Mouse (Mus musculus): ENCODE results near the gene Jund. TPM values are rescaled to one million over a fixed set of nuclear protein-coding genes. Genes with fewer than 3 reads are reported as not detected.

The Jund gene
- polyA plus RNA-seq, 1 experiment from 2014 or later = 17.5 TPM

DNA sequence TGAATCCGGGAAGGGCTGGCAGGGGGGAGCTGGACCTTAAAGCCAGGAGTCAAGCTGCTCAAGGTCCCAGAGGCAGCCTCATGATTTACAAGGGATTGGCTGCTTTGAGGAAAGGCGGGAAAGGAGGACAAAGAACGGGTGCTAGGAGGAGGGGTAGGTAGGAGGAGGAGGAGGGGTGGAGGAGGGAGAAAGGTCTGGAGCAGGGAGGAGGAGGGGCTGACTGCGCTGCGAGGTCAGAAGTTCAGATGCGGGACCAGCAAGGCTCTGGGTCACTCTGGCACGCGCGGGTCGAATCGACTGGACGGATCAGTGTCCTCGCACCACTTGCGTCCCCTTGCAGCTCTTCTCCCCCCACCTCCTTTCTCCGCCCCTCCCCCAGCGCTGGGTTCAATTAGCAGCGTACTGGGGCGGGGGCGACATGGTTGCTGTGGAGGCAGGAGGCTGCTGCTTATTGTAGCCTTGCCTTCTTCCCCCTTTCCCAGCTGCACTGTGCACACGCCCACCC lies 7.0 kb upstream of the Jund start:
- H3K9ac ChIP-seq (ENCODE audit: low read depth, low read length) = no peak overlapping the region
- H3K27ac ChIP-seq (ENCODE audit: low read length) = no peak overlapping the region
- H3K36me3 ChIP-seq (ENCODE audit: control insufficient read depth, insufficient read depth) = no peaks in the 10 kb centered on the region
- 12% methylated on average over 20 of the region's 20 CpGs for WGBS (ENCODE audit: insufficient replicate concordance)
- H3K4me2 ChIP-seq (ENCODE audit: low read depth, low read length) = peak overlapping the region; percentile 38
- no peak for ATAC-seq (ENCODE audit: low read depth)
- no peaks in the 10 kb centered on the region for H3K9me3 ChIP-seq (replicated peaks; ENCODE audit: control insufficient read depth, low read length)
- H3K4me3 ChIP-seq (ENCODE audit: low read depth, low read length) = no peak overlapping the region
- H3K4me1 ChIP-seq (ENCODE audit: control insufficient read depth, low read depth, low read length) = peaks cover 31% of the 10 kb centered on the region
- H3K27me3 ChIP-seq (ENCODE audit: control insufficient read depth, insufficient read depth, low read depth, low read length) = peaks cover 2% of the 10 kb centered on the region; the same call in 1 of the 2 replicates

DNA sequence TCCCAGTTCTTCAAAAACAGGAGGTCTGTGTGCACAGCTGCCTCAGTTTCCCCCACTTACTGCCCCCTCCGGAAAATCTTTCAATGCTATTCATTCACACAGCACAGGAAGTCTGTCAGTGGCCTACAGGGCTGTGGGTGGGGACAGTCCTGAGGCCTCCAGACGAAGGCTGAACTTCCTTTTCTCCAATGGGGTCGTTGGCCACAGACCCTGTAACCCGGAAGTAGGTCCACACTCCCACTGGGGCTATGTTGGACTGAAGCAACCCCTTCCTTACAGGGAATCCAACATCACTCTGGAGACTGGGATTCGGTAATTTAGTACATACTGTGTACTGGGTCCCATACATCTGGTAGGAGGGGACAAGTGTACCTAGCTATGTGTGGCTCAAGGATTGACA lies 5.1 kb upstream of the Jund start:
- H3K9ac ChIP-seq (ENCODE audit: low read depth, low read length) = no peak overlapping the region
- WGBS (ENCODE audit: insufficient replicate concordance) = 24% methylated on average over 5 of the region's 5 CpGs
- no peaks in the 10 kb centered on the region for H3K36me3 ChIP-seq (ENCODE audit: control insufficient read depth, insufficient read depth)
- no peak overlapping the region for H3K4me2 ChIP-seq (ENCODE audit: low read depth, low read length)
- no peak overlapping the region for H3K27ac ChIP-seq (ENCODE audit: low read length)
- H3K4me1 ChIP-seq (ENCODE audit: control insufficient read depth, low read depth, low read length) = peaks cover 46% of the 10 kb centered on the region
- no peaks in the 10 kb centered on the region for H3K9me3 ChIP-seq (replicated peaks; ENCODE audit: control insufficient read depth, low read length)
- H3K27me3 ChIP-seq (ENCODE audit: control insufficient read depth, insufficient read depth, low read depth, low read length) = peaks cover 2% of the 10 kb centered on the region; the same call in 1 of the 2 replicates
- no peak for ATAC-seq (ENCODE audit: low read depth)
- no peak overlapping the region for H3K4me3 ChIP-seq (ENCODE audit: low read depth, low read length)

GRCm38 (mm10) chr8:70695318-70696018 lies 3.3 kb upstream of the Jund start:
- H3K27me3 ChIP-seq (ENCODE audit: control insufficient read depth, insufficient read depth, low read depth, low read length) = peaks cover 2% of the 10 kb centered on the region; the same call in 1 of the 2 replicates
- H3K36me3 ChIP-seq (ENCODE audit: control insufficient read depth, insufficient read depth) = no peaks in the 10 kb centered on the region
- ATAC-seq (ENCODE audit: low read depth) = no peak
- no peaks in the 10 kb centered on the region for H3K9me3 ChIP-seq (replicated peaks; ENCODE audit: control insufficient read depth, low read length)
- peak overlapping the region; percentile 94 for H3K27ac ChIP-seq (ENCODE audit: low read length)
- H3K4me2 ChIP-seq (ENCODE audit: low read depth, low read length) = peak overlapping the region; percentile 84
- H3K4me1 ChIP-seq (ENCODE audit: control insufficient read depth, low read depth, low read length) = peaks cover 46% of the 10 kb centered on the region
- H3K4me3 ChIP-seq (ENCODE audit: low read depth, low read length) = peak overlapping the region; percentile 35; the same call in 1 of the 2 replicates
- H3K9ac ChIP-seq (ENCODE audit: low read depth, low read length) = peak overlapping the region; percentile 78
- 16% methylated on average over 32 of the region's 32 CpGs for WGBS (ENCODE audit: insufficient replicate concordance)

- peak; percentile 35 for ATAC-seq (ENCODE audit: low read depth)
- peaks cover 54% of the 10 kb centered on the region for H3K4me1 ChIP-seq (ENCODE audit: control insufficient read depth, low read depth, low read length)
Measured at GRCm38 (mm10) chr8:70696019-70696885, 2.5 kb upstream of the Jund start.

GRCm38 (mm10) chr8:70696946-70697345 lies 1.8 kb upstream of the Jund start:
- H3K36me3 ChIP-seq (ENCODE audit: control insufficient read depth, insufficient read depth) = no peaks in the 10 kb centered on the region
- no peaks in the 10 kb centered on the region for H3K9me3 ChIP-seq (replicated peaks; ENCODE audit: control insufficient read depth, low read length)
- peak overlapping the region; percentile 55 for H3K4me3 ChIP-seq (ENCODE audit: low read depth, low read length)
- H3K27ac ChIP-seq (ENCODE audit: low read length) = peak overlapping the region; percentile 94
- peak overlapping the region; percentile 78 for H3K9ac ChIP-seq (ENCODE audit: low read depth, low read length)
- peaks cover 58% of the 10 kb centered on the region for H3K4me1 ChIP-seq (ENCODE audit: control insufficient read depth, low read depth, low read length)
- H3K4me2 ChIP-seq (ENCODE audit: low read depth, low read length) = peak overlapping the region; percentile 84
- 53% methylated on average over 4 of the region's 4 CpGs for whole genome bisulfite sequencing (ENCODE audit: insufficient replicate concordance)
- ATAC-seq (ENCODE audit: low read depth) = no peak
- peaks cover 2% of the 10 kb centered on the region; the same call in 1 of the 2 replicates for H3K27me3 ChIP-seq (ENCODE audit: control insufficient read depth, insufficient read depth, low read depth, low read length)

More at GRCm38 (mm10) chr8:70696019-70696885, 2.5 kb upstream of the Jund start:
- Histone ChIP-seq H3K4me2 (ENCODE audit: low read depth, low read length) (peak overlapping the region; percentile 84), H3K27ac (ENCODE audit: low read length) (peak overlapping the region; percentile 94), H3K4me3 (ENCODE audit: low read depth, low read length) (peak overlapping the region; percentile 55), H3K9ac (ENCODE audit: low read depth, low read length) (peak overlapping the region; percentile 78), H3K27me3 (ENCODE audit: control insufficient read depth, insufficient read depth, low read depth, low read length) (peaks cover 2% of the 10 kb centered on the region; the same call in 1 of the 2 replicates), H3K36me3 (ENCODE audit: control insufficient read depth, insufficient read depth) (no peaks in the 10 kb centered on the region), H3K9me3 (replicated peaks; ENCODE audit: control insufficient read depth, low read length) (no peaks in the 10 kb centered on the region)
- WGBS (ENCODE audit: insufficient replicate concordance) = 3% methylated on average over 31 of the region's 31 CpGs

GRCm38 (mm10) chr8:70697366-70698250 lies 1.1 kb upstream of the Jund start:
- Histone ChIP-seq H3K27me3 (ENCODE audit: control insufficient read depth, insufficient read depth, low read depth, low read length) (no peaks in the 10 kb centered on the region), H3K4me1 (ENCODE audit: control insufficient read depth, low read depth, low read length) (peaks cover 55% of the 10 kb centered on the region), H3K27ac (ENCODE audit: low read length) (peak overlapping the region; percentile 94), H3K9ac (ENCODE audit: low read depth, low read length) (peak overlapping the region; percentile 78), H3K4me3 (ENCODE audit: low read depth, low read length) (peak overlapping the region; percentile 88), H3K4me2 (ENCODE audit: low read depth, low read length) (peak overlapping the region; percentile 69), H3K36me3 (ENCODE audit: control insufficient read depth, insufficient read depth) (no peaks in the 10 kb centered on the region), H3K9me3 (replicated peaks; ENCODE audit: control insufficient read depth, low read length) (no peaks in the 10 kb centered on the region)
- WGBS (ENCODE audit: insufficient replicate concordance) = 64% methylated on average over 12 of the region's 12 CpGs
- ATAC-seq (ENCODE audit: low read depth) = no peak

- peaks cover 51% of the 10 kb centered on the region for H3K4me1 ChIP-seq (ENCODE audit: control insufficient read depth, low read depth, low read length)
- H3K9me3 ChIP-seq (replicated peaks; ENCODE audit: control insufficient read depth, low read length) = no peaks in the 10 kb centered on the region
- no peaks in the 10 kb centered on the region for H3K36me3 ChIP-seq (ENCODE audit: control insufficient read depth, insufficient read depth)
- H3K4me2 ChIP-seq (ENCODE audit: low read depth, low read length) = peak overlapping the region; percentile 99
- under 1% methylated on average over 84 of the region's 89 CpGs for WGBS (ENCODE audit: insufficient replicate concordance)
- H3K4me3 ChIP-seq (ENCODE audit: low read depth, low read length) = peak overlapping the region; percentile 88
- peak overlapping the region; percentile 98 for H3K27ac ChIP-seq (ENCODE audit: low read length)
- no peaks in the 10 kb centered on the region for H3K27me3 ChIP-seq (ENCODE audit: control insufficient read depth, insufficient read depth, low read depth, low read length)
- H3K9ac ChIP-seq (ENCODE audit: low read depth, low read length) = peak overlapping the region; percentile 98
- peak; percentile 7 for ATAC-seq (ENCODE audit: low read depth)
Measured at GRCm38 (mm10) chr8:70699116-70699833, 526 bp downstream of the Jund start.
